Mouse (Mus musculus): ENCODE results near the gene BC049352.

GRCm38 (mm10) chr9:45206121-45206520 lies 24.3 kb downstream of the BC049352 start:
- TF ChIP-seq CTCF (IDR thresholded peaks at IDR 0.05; ENCODE audit: low read depth), result no peak
- no peak for TF ChIP-seq EP300 (IDR thresholded peaks at IDR 0.05; ENCODE audit: low read depth)

Data from liver, postnatal 0 days (tissue).